Mouse (Mus musculus): ENCODE measurements around the gene Dok5.

DNA sequence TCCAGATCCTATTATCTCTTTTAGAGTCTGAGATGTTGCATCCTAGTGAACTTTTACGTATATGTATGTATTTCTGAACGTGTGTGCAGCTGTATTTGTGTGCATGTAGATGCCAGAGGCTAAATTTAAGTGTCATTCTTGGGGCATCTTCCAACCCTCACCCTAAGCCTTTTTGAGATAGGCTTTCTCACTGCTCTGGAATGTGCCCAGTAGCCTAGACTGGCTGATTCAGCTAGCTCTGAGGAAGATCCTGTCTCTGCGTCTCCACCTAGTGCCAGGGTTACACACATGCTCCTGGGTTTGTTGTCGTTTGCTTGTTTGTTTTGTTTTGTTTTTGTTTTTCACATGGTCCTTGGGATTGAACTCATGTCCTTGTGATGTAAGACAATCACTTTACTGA, 31.1 kb upstream of the Dok5 start:
- TF ChIP-seq GATA1 (IDR thresholded peaks at IDR 0.05; ENCODE audit: borderline replicate concordance, low read length), result no peak
- no peak for TF ChIP-seq FLI1 (IDR thresholded peaks at IDR 0.05; ENCODE audit: low read length)

All from megakaryocyte, embryonic 14.5 days (primary cell).